Mouse (Mus musculus) kidney, adult 2 months (tissue): Measurements from ENCODE around the gene Tcf3.

Experiments used
- CTCF ChIP-seq: fragments of 200-500 bp; conservative IDR thresholded peaks from 2 replicates; pipeline ENCODE4 v1.5.1; 2011; ENCODE audit warnings: low read depth, mild to moderate bottlenecking, control low read depth, low read length, moderate library complexity, mixed read lengths; ENCODE audit not compliant: insufficient read depth, insufficient read length
- POLR2A ChIP-seq: fragments of 200-500 bp; IDR thresholded peaks from one replicate; pipeline ENCODE4 v1.6.1; 2011; ENCODE audit warnings: low read depth, low read length, control low read depth

- TF ChIP-seq CTCF = no peak
- TF ChIP-seq POLR2A = no peak
These were observed 49.3 kb downstream of the Tcf3 start for GRCm38 (mm10) chr10:80384115-80384639.
